Mouse (Mus musculus) hindbrain, embryonic 10.5 days (tissue): Measurements from ENCODE around the gene Zfyve9. TPM values are rescaled to one million over a fixed set of nuclear protein-coding genes. Genes with fewer than 3 reads are reported as not detected.
A peak's percentile ranks its signal among the peaks of the same experiment; 100 is the strongest.

Source experiments
- DNase-seq: peaks from one replicate; pipeline ENCODE4 v3.0.0-alpha.2; 2017; ENCODE audit warnings: low spot score
- H3K27ac ChIP-seq: fragments of 300-500 bp; sonication (generic); 2 replicates; pipeline ENCODE4 v1.5.1; 2016; ENCODE audit warnings: mild to moderate bottlenecking, moderate library complexity
- H3K27me3 ChIP-seq: fragments of 300-500 bp; sonication (generic); 2 replicates; pipeline ENCODE4 v1.6.1; 2016; ENCODE audit warnings: mild to moderate bottlenecking; ENCODE audit not compliant: poor library complexity, insufficient read depth, severe bottlenecking
- H3K36me3 ChIP-seq: fragments of 300-500 bp; sonication (generic); 2 replicates; pipeline ENCODE4 v1.6.1; 2016; ENCODE audit warnings: mild to moderate bottlenecking, moderate library complexity
- H3K4me1 ChIP-seq: fragments of 300-500 bp; sonication (generic); replicated peaks from 2 replicates; pipeline ENCODE4 v1.6.1; 2016; ENCODE audit warnings: mild to moderate bottlenecking
- H3K4me3 ChIP-seq: fragments of 300-500 bp; sonication (generic); 2 replicates; pipeline ENCODE4 v1.5.1; 2016; ENCODE audit warnings: mild to moderate bottlenecking, moderate library complexity
- H3K9me3 ChIP-seq: fragments of 300-500 bp; sonication (generic); 2 replicates; pipeline ENCODE4 v1.6.1; 2016; ENCODE audit warnings: mild to moderate bottlenecking, moderate library complexity
- WGBS: fragments of 180-500 bp; shearing (Covaris S2); methylation state at CpG from one replicate; pipeline ENCODE4 v1.1.7; 2016; 5-methylcytosine and 5-hydroxymethylcytosine counted together
- polyA plus RNA-seq: library from polyadenylated mRNA; unstranded; fragments of >200 nt; fragmentation: Nextera tagmentation; extraction: Ambion mirVana; gene quantifications from 2 replicates; pipeline ENCODE4 v1.2.1, GENCODE M21; 2016

The Zfyve9 gene
- polyA plus RNA-seq, result 4.2 and 4.9 TPM in 2 replicates

- peak; percentile 82 for DNase-seq
- under 1% methylated on average over 111 of the region's 111 CpGs for WGBS
- H3K4me1 ChIP-seq, result peaks cover 24% of the 10 kb centered on the region
- peak within 1 kb of the TSS; percentile 98 for H3K27ac ChIP-seq
- H3K4me3 ChIP-seq, result peak within 1 kb of the TSS; percentile 76
- no peaks in the 10 kb centered on the region for H3K9me3 ChIP-seq
- no peaks in the 10 kb centered on the region for H3K27me3 ChIP-seq
- H3K36me3 ChIP-seq, result no peaks in the 10 kb centered on the region
These were observed at the start of gene Zfyve9 for GRCm38 (mm10) chr4:108780057-108780863. Gene Zfyve9 (minus strand): TSS chr4:108780798.

- DNase-seq, result no peak
- Histone ChIP-seq H3K9me3 (no peaks in the 10 kb centered on the region), H3K36me3 (peaks cover 86% of the 10 kb centered on the region), H3K4me3 (no peak overlapping the region), H3K4me1 (peaks cover 10% of the 10 kb centered on the region), H3K27ac (no peak overlapping the region), H3K27me3 (no peaks in the 10 kb centered on the region)
- WGBS, result 92% methylated on average over 2 of the region's 2 CpGs
These were observed 46.0 kb upstream of the Zfyve9 start for GRCm38 (mm10) chr4:108826643-108827042.

- Histone ChIP-seq H3K27ac (no peak overlapping the region), H3K9me3 (no peaks in the 10 kb centered on the region), H3K4me1 (peaks cover 4% of the 10 kb centered on the region; the same call in 1 of the 2 replicates), H3K4me3 (no peak overlapping the region), H3K36me3 (peaks cover 91% of the 10 kb centered on the region), H3K27me3 (no peaks in the 10 kb centered on the region)
- WGBS, result 88% methylated on average over 1 of the region's 1 CpGs
- no peak for DNase-seq
These were observed 45.5 kb upstream of the Zfyve9 start for GRCm38 (mm10) chr4:108826096-108826495.

GRCm38 (mm10) chr4:108825677-108826076 lies 45.1 kb upstream of the Zfyve9 start:
- DNase-seq, result no peak
- H3K36me3 ChIP-seq, result peaks cover 96% of the 10 kb centered on the region
- no peaks in the 10 kb centered on the region for H3K27me3 ChIP-seq
- no peaks in the 10 kb centered on the region for H3K9me3 ChIP-seq
- no peak overlapping the region for H3K27ac ChIP-seq
- no peaks in the 10 kb centered on the region for H3K4me1 ChIP-seq
- no peak overlapping the region for H3K4me3 ChIP-seq
- WGBS, result 94% methylated on average over 3 of the region's 3 CpGs

- Histone ChIP-seq H3K4me1 (no peaks in the 10 kb centered on the region), H3K36me3 (peaks cover 18% of the 10 kb centered on the region), H3K27ac (no peak overlapping the region), H3K27me3 (no peaks in the 10 kb centered on the region), H3K9me3 (no peaks in the 10 kb centered on the region), H3K4me3 (no peak overlapping the region)
- WGBS, result 69% methylated on average over 6 of the region's 6 CpGs
- DNase-seq, result no peak
These were observed 31.0 kb upstream of the Zfyve9 start for GRCm38 (mm10) chr4:108811550-108811949.

- no peaks in the 10 kb centered on the region for H3K4me1 ChIP-seq
- no peak for DNase-seq
- H3K27ac ChIP-seq, result no peak overlapping the region
- H3K4me3 ChIP-seq, result no peak overlapping the region
- no peaks in the 10 kb centered on the region for H3K27me3 ChIP-seq
- 71% methylated on average over 4 of the region's 4 CpGs for WGBS
- H3K36me3 ChIP-seq, result peaks cover 18% of the 10 kb centered on the region
- H3K9me3 ChIP-seq, result no peaks in the 10 kb centered on the region
These were observed 30.5 kb upstream of the Zfyve9 start for GRCm38 (mm10) chr4:108811142-108811541.

GRCm38 (mm10) chr4:108803535-108803934 lies 22.9 kb upstream of the Zfyve9 start:
- WGBS, result 81% methylated on average over 2 of the region's 2 CpGs

GRCm38 (mm10) chr4:108798083-108798830 lies 17.7 kb upstream of the Zfyve9 start:
- Histone ChIP-seq H3K27ac (no peak overlapping the region), H3K4me1 (peaks cover 18% of the 10 kb centered on the region), H3K27me3 (no peaks in the 10 kb centered on the region), H3K36me3 (no peaks in the 10 kb centered on the region), H3K4me3 (no peak overlapping the region), H3K9me3 (no peaks in the 10 kb centered on the region)
- WGBS, result 56% methylated on average over 2 of the region's 2 CpGs
- DNase-seq, result peak; percentile 49

More at GRCm38 (mm10) chr4:108803535-108803934, 22.9 kb upstream of the Zfyve9 start:
- no peaks in the 10 kb centered on the region for H3K4me1 ChIP-seq
- H3K27ac ChIP-seq, result no peak overlapping the region
- no peaks in the 10 kb centered on the region for H3K36me3 ChIP-seq
- no peaks in the 10 kb centered on the region for H3K27me3 ChIP-seq
- H3K4me3 ChIP-seq, result no peak overlapping the region
- no peaks in the 10 kb centered on the region for H3K9me3 ChIP-seq
- DNase-seq, result no peak

GRCm38 (mm10) chr4:108796701-108797100 lies 16.1 kb upstream of the Zfyve9 start:
- no peak for DNase-seq
- no peaks in the 10 kb centered on the region for H3K27me3 ChIP-seq
- no peak overlapping the region for H3K4me3 ChIP-seq

GRCm38 (mm10) chr4:108793941-108794340 lies 13.3 kb upstream of the Zfyve9 start:
- Histone ChIP-seq H3K4me3 (no peak overlapping the region), H3K4me1 (peaks cover 18% of the 10 kb centered on the region), H3K27ac (no peak overlapping the region), H3K9me3 (no peaks in the 10 kb centered on the region), H3K36me3 (no peaks in the 10 kb centered on the region), H3K27me3 (no peaks in the 10 kb centered on the region)
- no peak for DNase-seq
- 82% methylated on average over 1 of the region's 1 CpGs for WGBS

More at GRCm38 (mm10) chr4:108796701-108797100, 16.1 kb upstream of the Zfyve9 start:
- no peaks in the 10 kb centered on the region for H3K9me3 ChIP-seq
- H3K27ac ChIP-seq, result no peak overlapping the region; the same call in 1 of the 2 replicates
- H3K36me3 ChIP-seq, result no peaks in the 10 kb centered on the region
- 57% methylated on average over 4 of the region's 4 CpGs for WGBS
- peaks cover 18% of the 10 kb centered on the region for H3K4me1 ChIP-seq

GRCm38 (mm10) chr4:108790507-108790906 lies 9.9 kb upstream of the Zfyve9 start:
- DNase-seq, result no peak
- 68% methylated on average over 1 of the region's 1 CpGs for WGBS
- H3K4me3 ChIP-seq, result no peak overlapping the region

GRCm38 (mm10) chr4:108789258-108789936 lies 8.8 kb upstream of the Zfyve9 start:
- H3K4me1 ChIP-seq, result no peaks in the 10 kb centered on the region
- no peak overlapping the region for H3K4me3 ChIP-seq
- H3K36me3 ChIP-seq, result no peaks in the 10 kb centered on the region
- H3K9me3 ChIP-seq, result no peaks in the 10 kb centered on the region
- H3K27ac ChIP-seq, result no peak overlapping the region
- DNase-seq, result no peak
- 84% methylated on average over 6 of the region's 6 CpGs for WGBS
- H3K27me3 ChIP-seq, result no peaks in the 10 kb centered on the region

More at GRCm38 (mm10) chr4:108790507-108790906, 9.9 kb upstream of the Zfyve9 start:
- H3K27me3 ChIP-seq, result no peaks in the 10 kb centered on the region
- H3K36me3 ChIP-seq, result no peaks in the 10 kb centered on the region
- no peaks in the 10 kb centered on the region for H3K4me1 ChIP-seq
- no peak overlapping the region for H3K27ac ChIP-seq
- H3K9me3 ChIP-seq, result no peaks in the 10 kb centered on the region
